Mouse (Mus musculus) left cerebral cortex, postnatal 36 days (tissue): ENCODE data around the gene Entpd5. TPM values are rescaled to one million over a fixed set of nuclear protein-coding genes. Genes with fewer than 3 reads are reported as not detected.
"Not testable (repeated sequence)": the region's sequence is repeated elsewhere in the genome, so short reads cannot be mapped to it uniquely, and the experiment has no call there.

Experiments used
- DNase-seq, 2 experiments: peaks; one replicate each; pipeline ENCODE4 v3.0.0; 2021 to 2022; ENCODE audit warnings: low spot score in 2 of 2, mixed read lengths in 1 of 2
- intact Hi-C: fragments of 180-260 bp; cut with DNase I; formaldehyde crosslinking; loops from one replicate; pipeline ENCODE4 v1.15.1; 2025
- total RNA-seq, 2 experiments: library from RNA; stranded (reverse); gene quantifications; 2 replicates each; pipeline ENCODE4 v1.2.3; 2021

The Entpd5 gene
- total RNA-seq, 2 experiments from 2014 or later, result 24.0 to 25.4 TPM

DNA sequence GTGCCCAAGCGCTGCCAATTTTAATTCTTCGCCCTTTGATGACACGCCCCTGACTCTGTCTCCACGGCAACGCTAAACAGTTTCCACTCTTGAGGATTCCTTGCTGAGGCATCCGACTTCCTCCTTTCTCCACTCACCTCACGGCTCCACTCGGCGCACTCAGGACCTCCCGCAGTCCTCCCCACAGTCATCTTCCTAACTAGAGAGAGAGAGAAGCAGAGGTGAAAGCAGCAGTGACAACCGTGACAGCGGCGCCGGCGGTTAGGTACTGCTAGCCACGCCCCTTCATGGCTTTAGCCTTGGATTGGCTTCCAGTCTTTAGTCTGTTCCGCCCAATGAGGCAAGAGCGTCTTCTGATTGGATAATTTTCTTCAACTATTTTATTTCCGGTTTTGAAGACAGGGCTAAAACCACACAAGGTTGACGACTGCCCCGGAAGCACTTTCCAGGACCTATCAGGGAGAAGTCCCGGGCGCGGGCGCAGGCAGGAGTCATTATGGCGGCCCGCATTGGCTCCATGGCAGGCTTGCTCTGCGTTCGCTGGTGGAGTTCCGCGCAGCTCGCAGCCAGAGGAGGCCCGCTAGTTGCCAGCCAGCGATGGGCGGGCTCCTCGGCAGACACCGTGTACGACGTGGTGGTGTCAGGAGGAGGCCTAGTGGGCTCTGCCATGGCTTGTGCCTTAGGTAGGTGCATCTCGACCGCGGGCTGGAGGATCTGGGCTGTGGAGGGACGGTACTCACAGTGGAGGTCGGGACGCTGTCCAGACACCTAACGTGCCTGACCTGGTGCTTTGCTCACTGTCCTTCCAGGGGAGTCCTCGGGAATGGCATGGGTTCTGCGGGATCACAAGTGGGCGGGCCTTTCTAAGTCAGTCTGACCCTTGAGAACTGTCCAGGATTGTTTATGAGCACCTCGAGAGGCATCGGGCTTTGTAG is 47.0 kb downstream of the Entpd5 start, which contains the start of the genes Coq6 and Fam161b:
Gene Coq6 (plus strand): TSS at position 103 of the 935 bp plus-strand sequence.
Gene Fam161b (minus strand): TSS at position 279 of the 935 bp plus-strand sequence.
- peak; percentile 93 to 94 for DNase-seq
- intact Hi-C loops, result no loop called here

DNA sequence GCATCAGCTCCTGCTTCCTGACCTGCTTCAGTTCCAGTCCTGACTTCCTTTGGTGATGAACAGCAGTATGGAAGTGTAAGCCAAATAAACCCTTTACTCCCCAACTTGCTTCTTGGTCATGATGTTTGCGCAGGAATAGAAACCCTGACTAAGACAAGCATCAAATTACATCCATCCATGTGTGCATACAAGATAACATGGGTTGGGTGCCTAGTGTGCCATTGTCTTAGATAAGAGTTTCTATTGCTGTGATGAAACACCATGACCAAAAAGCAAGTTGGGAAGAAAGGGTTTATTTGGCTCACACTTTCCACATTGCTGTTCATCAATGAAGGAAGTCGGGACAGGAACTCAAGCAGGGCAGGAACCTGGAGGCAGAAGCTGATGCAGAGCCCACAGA is 50.1 kb downstream of the Entpd5 start:
- intact Hi-C loops, DNase-seq: not testable (repeated sequence)

DNA sequence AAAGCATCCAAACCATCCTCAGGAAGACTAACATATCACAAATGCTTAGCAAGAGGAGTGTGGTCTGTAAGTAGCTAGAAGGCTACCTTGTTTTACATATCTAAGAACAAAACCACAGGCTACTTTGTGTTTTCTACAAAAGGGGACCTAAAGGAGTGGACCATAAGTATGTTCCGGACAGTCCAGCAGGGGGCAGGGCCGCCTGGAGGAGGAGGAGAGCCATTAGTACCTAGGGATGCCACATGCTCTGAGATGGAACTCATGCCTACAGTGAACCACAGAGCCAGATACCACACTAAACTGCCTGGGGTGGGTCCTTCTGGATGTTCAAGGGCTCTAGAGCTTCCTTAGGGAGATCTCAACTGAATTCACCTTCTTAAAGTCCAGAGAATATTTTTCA is 61.6 kb downstream of the Entpd5 start:
- intact Hi-C loops, result no loop called here
- no peak for DNase-seq

DNA sequence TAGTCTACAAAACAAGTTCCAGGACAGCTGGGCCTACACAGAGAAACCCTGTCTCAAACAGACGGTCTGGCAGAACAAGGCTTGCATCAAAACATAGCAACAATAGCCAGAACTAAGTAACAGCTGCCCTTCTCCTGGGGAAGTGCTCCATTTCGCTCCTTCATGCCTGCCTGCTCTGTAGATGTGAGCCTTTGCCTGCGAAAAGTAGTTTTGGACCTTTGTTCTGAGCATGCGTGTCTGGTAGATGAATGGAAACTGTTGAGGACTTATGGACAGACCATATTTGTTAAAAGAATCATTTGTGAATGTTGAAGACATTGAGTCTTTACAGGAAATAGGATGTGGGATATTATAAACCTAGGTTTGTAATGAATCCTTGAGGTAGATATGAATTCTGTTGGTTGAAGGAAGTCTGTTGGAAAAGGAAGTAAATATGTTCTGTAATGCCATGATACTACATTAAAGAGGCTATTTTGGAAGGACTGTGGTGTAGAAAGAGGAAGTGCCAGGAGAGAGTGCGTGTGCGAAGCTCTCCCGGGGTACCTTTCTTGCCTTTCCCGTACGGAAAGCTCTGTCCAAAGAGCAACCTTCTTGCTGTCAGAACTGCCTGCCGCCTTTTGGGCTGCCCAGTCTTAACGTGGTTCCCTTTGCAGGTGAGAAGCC is 71.7 kb downstream of the Entpd5 start:
- DNase-seq, result no peak

DNA sequence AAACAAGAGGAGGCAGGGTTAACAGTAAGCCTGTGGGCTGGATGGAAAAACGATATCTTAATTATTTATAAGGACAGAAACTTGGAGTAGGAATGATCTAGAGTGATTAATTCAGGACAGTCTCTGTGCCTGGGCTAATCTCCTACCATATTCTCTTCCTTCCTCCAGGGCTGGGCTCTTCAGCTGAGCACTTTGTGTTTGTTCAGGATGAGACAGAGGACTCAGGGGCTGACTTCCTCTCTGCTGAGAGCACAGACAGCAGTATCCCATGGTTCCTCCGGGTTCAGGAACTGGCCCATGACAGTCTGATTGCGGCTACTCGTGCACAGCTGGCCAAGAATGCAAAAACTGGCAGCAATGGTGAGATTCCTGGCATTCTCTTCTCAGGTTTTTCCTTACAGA is 81.7 kb downstream of the Entpd5 start:
- intact Hi-C loops, result no loop called here
- DNase-seq, result no peak

More for the DNA sequence above, 71.7 kb downstream of the Entpd5 start:
- intact Hi-C loops, result no loop called here

Other genes starting within 250 kb of the Entpd5 start
- 10 to 100 TPM; 17.2 to 18.5 TPM for gene Elmsan1, start 190.1 kb downstream of the Entpd5 start, total RNA-seq
- 10 to 100 TPM; 34.5 to 39.6 TPM for gene Ptgr2, start 123.8 kb downstream of the Entpd5 start, total RNA-seq
- gene Zfp410, start 92.2 kb downstream of the Entpd5 start, total RNA-seq, result 10 to 100 TPM; 30.7 to 39.5 TPM
- gene Coq6, start 47.4 kb downstream of the Entpd5 start, total RNA-seq, result 10 to 100 TPM; 25.1 to 29.4 TPM
- 10 to 100 TPM; 11.7 to 13.2 TPM for gene Fam161b, start 47.2 kb downstream of the Entpd5 start, total RNA-seq
- 1 to 10 TPM; 4.6 to 9.0 TPM for gene Bbof1, start within 50 bp of the Entpd5 start, total RNA-seq
- 10 to 100 TPM; 11.4 to 13.3 TPM for gene Rnf113a2, start 8.2 kb upstream of the Entpd5 start, total RNA-seq
- 10 to 100 TPM; 44.3 to 49.7 TPM for gene Aldh6a1, start 42.0 kb upstream of the Entpd5 start, total RNA-seq
- 10 to 100 TPM; 21.3 to 24.6 TPM for gene Lin52, start 42.4 kb upstream of the Entpd5 start, total RNA-seq
- under 1 TPM; 0.16 to 0.22 TPM for gene Vsx2, start 160.7 kb upstream of the Entpd5 start, total RNA-seq
- gene Abcd4, start 208.4 kb upstream of the Entpd5 start, total RNA-seq, result 10 to 100 TPM; 10.5 to 13.1 TPM
- gene Vrtn, start 232.0 kb upstream of the Entpd5 start, total RNA-seq, result under 1 TPM in 1 of 2 experiments, not detected in 1; 0.47 TPM